Mouse (Mus musculus): Measurements from ENCODE around the gene Exoc3l2.

- no peak for TF ChIP-seq CTCF (IDR thresholded peaks at IDR 0.05; ENCODE audit: extremely low read depth, insufficient read depth, low read length)
- no peak for TF ChIP-seq POLR2A (IDR thresholded peaks at IDR 0.05; ENCODE audit: extremely low read depth, insufficient read depth, low read length)
Observed at GRCm38 (mm10) chr7:19455819-19456495, 7.2 kb upstream of the Exoc3l2 start.
